Mouse (Mus musculus) thymus, postnatal 4 days (tissue): ENCODE results near the gene Pcsk6.
A peak's percentile ranks its signal among the peaks of the same experiment; 100 is the strongest.
"Not testable (repeated sequence)": the region's sequence is repeated elsewhere in the genome, so short reads cannot be mapped to it uniquely, and the experiment has no call there.

ENCODE experiments used
- DNase-seq: peaks from one replicate; pipeline ENCODE4 v3.0.0; 2021

Pcsk6 gene

DNA sequence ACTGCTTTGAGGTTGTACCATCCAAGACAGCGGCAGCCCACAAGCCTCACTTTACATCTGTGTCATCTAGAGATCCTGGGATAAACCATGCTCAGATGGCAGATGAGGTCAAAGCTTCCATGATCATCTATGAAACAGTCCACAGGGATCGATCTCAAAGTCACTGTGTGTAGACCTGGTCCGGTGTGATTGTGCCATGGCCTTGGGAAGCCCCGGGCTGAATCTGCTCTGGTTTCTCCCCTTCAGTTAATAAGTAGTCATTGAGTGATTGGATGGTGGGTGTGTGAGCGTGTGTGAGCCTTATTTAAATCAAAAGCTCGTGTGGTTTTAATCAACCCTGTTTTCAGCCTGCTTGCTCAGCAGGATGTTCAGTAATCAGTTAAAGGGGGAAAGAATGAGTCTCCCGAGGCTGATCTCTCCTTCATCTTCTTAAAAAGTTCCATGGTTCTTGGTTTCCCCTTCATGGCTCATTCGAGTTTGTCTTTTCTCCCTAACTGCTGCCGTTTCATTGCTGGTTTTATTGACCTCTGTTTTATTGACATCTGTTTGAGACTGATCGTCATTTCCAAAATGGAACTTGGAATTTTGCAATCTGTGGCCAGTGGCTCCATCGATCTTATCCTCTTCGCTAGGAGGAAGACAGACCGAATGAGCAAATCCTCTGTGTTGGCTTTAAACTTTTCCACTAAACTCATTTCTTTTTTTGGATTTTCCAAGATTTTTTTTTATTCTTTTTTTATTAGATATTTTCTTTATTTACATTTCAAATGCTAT is 142.5 kb downstream of the Pcsk6 start:
- no peak for DNase-seq

DNA sequence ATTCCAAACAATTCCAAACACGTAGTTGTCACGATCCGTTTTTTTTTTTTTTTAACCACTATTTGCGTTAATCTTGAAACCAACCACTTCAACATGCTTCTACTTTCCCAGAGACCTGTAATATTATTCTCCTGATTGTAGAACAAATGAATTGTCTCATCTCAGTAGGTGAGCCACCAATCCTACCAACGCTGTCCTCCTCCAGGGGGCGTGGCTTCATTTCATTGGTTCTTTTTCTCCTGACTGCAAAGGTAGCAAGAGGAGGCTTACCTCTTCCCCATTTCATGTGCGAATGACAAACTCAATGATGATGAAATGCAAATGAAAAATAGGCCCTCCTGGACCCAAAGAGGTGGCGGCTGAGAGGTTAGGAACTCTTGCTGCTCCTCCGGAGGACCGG is 143.5 kb downstream of the Pcsk6 start:
- DNase-seq: no peak

DNA sequence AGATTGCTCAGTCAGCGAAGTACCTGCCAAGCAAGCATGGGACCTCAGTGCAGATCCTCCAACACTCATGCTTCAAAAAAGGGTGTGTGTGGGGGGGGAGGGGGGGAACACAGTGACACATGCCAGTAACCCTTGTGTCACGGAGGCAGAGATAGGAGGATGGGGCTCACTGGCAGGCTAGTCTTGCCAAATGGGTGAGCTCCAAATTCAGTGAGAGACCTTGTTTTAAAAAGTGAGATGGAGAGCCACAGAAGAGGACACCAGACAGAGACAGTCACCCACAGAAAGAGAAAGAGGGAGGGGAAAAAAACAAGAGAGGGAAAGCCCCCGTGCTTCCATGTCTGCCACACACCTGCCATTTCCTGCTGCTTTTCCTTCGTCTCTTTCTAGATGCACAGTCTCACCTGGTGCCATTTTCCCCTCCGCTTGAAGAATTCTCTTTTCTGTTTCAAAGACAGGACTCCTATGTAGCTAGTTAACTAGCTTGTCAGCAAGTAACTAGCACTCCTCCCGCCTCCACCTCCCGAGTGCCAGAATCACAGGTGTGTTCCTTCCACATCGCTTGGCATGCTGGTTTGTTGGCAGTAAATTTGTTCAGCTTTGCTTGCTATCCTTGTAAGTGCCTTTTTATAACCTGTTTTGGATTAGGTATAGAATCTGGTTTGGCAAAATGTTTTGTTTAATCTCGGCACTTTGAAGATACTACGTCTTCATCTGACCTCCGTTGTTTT is 146.8 kb downstream of the Pcsk6 start:
- no peak for DNase-seq

DNA sequence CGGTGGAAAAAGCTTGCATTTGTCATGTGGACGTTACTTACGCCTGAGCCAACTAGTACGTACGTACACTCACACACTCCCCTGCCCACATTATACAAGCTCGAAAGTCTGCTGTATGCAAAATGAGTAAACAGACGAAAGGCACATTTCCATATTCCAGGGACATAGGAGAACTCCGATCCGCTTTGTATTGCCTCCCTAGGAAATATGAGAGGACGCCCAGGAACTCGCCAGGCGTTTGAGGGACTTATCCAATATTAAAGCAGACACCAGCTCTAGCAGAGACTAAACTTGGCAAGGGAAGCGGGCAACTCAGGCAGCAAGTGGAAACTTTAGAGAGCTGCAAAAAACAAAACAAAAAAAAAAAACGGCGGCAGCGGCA is 147.3 kb downstream of the Pcsk6 start:
- DNase-seq: no peak

DNA sequence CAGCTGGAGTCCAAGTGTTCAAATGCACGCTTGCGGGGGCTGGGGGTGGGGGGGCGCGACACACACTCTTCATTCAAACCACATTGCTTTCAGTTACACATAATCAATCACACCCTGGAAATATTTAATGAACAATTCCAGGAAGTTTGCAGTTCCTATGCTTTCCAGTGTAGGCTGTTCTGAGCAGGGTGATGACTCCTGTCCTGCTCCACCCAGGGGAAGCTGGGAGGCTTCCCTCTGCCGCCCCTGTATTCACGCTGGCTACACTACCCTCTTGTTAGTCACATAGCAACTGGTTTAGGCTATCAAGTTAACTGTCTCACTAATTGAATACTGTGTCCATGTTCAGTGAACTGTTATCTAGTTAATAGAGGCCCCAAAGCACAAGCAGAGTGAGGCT is 149.0 kb downstream of the Pcsk6 start:
- DNase-seq: no peak

DNA sequence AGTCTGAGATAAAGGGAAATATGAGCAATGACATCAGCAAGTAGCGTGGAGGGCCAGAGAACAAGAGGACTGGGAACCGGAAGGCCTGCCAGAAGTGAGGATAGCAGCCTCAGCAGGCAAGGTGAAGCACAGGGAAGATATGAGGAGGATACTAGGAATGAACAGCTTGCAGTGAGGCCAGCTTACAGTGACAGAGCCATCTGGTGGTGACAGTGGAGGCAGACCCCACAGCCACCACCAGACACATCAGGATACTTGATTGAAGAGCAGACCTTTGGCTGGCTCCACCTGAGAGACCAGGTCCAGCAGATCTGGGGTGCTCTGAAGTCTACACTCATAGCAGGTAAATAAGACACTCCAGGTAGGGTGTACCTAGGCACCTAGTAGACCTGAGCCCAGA is 166.2 kb downstream of the Pcsk6 start:
- no peak for DNase-seq

DNA sequence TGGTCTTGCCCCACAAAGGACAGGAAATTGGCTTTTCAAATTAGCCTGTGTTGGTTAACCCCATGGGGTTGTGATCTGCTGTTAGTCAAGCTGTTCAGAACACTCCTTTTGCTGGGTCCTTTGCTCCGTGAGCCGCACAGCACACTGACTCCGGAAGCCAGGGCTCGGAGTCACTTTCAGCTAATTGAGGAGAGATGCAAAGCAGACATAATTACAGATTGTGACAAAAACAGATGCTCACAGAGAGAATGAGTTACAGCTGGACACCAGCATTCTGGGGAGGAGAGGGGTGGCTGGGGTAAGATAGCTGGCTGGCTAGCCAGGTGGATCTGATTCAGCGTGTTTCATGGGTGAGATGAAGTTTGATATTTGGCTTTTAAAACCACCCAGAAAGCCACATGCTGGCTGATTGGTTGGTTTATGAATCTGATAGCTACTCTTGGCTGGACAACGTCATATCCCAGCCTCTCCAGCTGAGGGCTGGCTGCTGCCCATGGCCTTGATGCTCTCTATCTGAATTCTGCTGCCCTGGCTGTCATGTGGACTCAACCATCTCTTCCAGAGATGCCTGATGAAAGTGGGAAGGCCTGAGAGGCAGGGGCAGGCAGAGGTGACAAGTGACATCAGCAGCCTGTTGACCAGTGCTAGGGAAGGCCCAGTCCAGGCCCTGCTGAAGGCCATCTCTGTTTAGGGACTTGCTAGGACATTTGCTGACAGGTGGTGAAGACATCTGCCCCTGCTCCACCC is 167.4 kb downstream of the Pcsk6 start:
- no peak for DNase-seq

DNA sequence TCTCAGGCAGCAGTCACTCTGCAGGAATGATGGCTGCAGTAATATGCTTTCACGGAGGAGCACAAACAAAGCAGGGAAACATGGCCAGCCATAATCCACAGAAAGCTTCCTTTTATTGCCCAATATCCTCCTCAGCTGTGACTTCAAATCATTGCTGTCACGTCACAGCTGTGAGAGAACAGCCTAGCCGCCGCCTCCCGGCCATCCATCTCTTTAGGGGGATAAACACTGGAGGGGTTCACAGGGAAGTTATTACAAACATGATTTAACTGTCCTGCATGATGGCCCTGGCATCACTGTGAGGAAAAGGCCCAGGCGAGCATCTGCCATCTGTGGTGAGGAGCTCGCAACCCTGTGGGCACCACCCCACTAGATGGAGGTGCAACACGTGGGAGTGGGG is 175.3 kb downstream of the Pcsk6 start:
- no peak for DNase-seq

DNA sequence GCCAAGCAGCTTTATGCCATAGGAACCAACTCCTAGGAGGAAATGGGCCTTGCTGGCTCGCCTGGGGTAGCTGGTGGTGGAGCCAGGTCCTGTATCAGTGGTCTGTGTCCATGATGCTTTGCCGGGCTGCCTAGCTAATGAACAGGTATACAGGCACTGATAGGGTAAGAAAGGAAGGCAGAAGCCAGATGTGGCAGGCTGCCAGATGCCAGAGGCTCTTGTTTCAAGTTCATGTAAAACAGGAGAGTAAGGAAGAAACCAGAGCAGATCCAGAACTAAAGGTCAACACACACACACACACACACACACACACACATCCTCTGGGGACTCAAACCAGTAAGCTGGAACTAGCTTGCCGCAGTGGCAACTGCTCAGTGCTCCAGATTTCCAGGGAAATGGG is 176.7 kb downstream of the Pcsk6 start:
- DNase-seq: no peak

DNA sequence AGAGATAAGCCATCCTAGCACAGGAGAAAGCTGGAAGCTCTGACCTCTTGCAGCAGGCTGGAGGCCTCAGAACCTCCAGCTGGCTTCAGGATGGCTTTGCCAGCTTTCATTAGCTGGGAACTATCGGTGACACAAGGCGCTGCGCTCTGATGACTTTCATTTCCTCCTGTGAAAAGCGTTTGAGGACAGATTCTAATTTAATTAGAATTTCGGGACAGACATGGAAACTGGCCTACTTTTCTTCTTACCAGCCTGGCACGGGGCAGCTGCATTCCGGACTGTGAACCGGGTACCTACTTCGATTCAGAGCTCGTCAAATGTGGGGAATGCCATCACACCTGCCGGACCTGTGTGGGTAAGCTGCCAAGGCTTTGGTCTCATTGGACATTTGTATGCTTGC is 177.2 kb downstream of the Pcsk6 start:
- no peak for DNase-seq

DNA sequence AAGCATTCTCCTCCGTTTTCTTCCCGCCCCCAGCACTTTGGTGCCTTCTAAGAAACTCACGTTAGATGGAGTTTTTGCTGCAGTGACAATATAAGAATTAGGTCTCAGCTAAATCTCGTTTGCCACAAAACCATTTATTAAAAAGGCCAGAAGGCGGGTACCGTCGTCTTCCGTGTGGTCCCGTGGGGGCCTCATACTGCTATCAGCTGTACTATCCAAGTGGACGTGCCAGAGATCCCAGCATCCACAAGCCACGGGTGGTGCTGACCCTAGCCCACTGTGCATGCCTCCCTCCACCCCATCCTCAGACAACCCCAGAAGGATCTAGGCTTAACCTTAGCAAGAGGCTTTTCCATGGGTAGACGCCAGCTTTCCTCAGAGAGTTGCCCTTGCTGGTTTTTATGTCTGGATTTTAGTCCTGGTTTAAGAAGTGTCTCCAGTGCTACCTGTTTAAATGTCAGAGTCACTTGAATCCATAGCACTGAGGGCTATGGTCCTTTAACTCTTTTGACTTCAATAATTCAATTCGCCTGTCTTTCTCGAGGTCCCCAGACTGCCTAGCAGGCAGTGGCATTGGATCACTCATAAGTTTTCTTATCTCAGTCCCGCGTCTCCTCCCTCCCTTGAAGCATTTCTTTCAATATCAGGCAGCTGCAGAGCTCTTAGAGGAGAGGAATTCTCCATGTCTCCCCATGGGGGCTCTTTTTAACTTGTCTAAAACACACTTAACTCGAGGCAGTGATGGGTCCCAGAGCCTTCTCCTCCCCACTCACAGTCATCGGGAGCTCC is 178.7 kb downstream of the Pcsk6 start:
- no peak for DNase-seq

DNA sequence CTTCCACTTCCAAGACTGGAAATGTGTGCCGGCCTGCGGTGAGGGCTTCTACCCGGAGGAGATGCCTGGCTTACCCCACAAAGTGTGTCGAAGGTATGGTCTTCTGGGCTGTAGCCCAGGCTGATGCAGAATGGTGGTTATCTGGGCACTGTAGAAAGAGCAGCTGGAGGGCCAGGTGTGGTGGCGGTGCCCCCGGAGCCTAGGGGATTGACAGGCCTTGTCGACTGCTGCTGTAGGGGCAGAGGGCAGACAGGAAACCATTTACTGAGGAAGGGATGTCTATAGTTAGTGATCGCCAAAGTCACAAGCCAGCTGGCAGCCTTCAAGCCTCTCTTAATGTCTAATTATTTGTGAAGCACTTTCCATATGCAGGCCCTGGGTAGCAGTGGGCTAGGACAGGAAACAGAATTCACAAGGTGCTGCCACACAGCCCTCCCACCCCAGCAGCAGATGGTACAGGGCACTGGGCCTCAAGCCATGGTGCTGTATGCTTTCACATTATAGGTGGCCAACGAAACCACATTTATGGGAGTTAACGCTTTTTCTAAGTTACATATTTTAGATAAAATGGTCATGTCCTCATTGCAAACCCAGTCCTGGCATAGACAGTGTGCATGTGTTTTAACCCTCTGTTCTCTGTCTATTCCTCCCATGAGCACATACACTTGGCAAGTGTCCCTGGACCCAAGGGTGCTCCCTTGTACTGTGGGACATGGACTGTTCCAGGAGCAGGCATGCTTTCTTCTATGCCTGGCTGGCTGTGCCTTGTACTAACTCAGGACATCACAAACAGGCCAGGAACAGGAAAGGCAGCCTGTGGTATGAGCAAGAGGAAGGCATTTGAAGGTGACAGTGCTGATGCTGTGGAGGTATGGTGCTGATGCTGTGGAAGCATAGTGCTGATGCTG is 182.3 kb downstream of the Pcsk6 start, which contains the start of gene Gm45213:
TSS of gene Gm45213 (plus strand) at position 51 of the 908 bp plus-strand sequence.
- DNase-seq: peak; percentile 35

DNA sequence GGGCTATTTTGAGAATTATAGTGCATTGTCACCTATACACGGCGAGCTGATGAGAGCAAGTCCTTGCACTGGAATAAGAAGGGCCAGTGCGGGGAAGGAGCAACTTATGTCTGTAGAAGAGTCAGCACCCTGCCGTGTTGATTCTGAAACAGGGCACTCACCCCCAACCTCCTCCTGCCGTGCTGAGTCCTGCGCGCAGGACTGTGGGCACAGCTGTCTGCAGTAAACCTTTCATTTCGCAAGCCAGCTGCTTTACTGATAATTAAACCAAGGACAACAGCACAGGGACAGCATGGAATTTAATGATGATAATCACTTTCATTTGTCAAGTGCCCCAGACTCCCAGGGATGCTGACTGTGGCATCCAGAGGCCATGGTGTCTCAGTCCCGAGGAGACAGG is 183.1 kb downstream of the Pcsk6 start:
- DNase-seq: no peak

DNA sequence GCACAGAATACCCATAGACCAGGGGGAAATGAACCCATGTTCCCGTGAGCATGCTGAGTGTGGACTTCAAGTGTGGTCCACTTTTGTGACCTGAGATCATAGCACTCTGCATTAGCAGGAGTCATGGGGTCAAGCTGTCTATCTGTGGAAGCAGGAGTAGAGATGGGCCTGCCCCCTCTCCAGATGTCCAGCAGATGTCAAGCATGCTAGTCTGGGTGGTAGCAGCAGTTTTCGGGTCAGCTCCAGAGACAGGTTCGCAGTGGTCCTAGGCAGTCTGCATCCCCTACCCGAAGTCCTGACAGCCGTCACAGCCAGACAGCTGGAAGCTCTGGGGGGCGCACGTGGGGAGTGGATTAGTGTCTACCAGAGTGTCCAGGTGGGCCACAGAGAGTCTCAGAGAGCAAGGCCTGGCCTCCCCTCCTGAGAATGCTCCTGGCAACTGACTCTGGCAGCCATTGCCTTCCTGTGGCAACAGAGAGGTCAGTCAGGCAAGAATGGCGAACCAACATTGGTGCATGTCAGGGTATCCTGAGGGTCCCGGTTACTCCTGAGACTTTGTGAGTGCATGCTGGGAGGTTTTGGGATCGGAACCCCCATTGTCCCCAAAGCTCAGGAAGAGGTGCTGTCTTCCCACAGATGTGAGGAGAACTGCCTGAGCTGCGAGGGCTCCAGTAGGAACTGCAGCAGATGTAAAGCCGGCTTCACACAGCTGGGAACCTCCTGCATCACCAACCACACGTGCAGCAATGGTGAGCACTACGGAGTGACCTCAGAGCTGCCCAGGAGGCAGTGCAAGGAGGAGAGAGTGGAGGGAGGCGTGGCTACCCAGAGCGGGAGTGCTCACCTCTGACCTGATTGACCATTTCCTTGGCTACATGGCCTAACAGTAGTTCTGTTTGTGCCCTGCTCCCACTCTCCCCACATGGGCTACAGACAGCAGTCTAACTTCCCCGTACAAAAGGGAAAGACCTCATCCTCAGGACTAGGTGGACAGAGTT is 185.7 kb downstream of the Pcsk6 start:
- DNase-seq: no peak

DNA sequence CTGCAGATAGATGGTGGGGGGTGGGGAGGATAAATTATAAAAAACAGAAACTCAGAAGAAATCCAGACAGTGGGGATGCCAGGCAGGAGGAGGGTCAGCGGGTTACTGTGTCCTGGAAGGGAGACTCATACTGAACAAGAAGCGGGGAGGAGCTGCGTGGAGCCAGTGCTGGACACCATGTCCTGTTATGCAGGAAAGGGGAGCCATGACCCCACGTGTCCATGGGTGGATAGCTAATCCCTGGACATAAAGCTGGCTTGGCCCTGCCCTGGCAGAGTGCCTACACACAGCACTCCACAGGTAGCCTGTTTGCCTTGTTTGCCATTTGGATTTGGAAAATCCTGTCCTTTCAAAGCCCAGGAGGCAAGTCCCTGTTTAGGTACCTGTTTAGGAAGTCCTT is 186.4 kb downstream of the Pcsk6 start:
- DNase-seq: no peak

DNA sequence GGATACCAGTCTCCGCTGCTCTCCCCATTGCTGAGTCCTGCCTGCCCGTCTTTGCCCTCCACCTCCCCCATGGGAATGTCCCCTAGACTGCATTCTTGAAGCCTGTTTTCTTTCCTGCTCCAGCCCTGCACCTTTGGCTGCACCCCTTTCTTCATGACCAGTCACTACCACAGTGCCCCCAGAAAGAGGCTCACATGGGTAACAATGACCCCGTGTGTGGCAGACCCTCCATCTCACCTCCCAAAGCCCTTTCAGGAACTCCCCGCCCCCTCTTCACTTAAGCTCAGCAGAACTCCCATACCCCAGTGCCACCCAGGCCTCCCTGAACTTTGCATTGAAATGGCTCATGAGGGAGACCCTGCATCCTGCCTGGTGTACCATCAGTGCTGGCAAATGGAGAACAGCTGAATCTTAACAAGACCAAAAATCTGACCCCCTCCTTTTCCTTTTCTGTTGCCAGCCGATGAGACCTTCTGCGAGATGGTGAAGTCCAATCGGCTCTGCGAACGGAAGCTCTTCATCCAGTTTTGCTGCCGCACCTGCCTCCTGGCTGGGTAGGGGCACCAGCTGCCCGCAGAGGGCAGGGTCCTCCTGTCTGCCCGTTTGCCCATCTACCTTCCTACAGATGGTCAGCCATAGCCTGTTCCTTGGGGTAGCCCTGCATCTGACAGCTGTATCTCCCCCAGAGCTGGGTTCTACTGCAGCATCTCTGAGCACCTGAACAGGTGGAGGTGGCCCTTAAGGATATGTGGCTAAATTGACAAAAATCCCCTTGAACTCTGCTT is 187.1 kb downstream of the Pcsk6 start:
- no peak for DNase-seq

DNA sequence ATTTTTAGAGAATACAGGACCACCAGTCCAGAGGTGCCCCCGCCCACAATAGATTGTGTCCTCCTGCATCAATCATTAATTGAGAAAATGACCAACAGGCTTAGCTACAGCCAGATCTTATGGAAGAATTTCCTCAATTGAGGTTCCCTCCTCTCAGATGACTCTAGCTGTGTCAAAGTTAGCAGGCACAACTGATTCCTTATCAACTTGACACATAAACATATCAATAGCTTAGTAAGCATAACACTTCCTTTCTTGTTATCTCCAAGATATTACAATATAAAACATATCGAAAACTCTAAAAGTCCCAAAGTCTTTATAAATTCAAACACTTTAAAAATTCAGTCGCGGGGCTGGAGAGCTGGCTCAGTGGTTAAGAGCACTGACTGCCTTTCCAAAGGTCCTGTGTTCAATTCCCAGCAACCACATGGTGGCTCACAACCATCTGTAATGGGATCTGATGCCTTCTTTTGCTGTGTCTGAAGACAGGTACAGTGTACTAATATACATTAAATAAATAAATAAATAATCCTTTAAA is 192.5 kb downstream of the Pcsk6 start:
- DNase-seq: no peak

DNA sequence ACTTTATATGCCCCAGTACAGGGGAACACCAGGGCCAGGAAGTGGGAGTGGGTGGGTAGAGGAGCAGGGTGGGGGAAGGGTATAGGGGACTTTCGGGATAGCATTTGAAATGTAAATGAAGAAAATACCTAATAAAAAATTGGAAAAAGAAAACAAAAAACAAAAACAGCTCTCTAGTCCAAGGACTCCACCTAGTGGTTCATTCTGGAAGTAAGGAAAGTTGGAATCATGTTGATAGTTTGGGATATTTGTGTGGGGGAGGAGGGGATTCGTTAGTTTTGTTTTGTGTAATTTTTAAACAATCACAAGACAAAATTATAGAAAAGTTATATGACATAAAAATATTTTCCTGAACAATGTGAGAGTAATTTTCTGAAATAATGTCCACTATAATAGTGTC is 193.8 kb downstream of the Pcsk6 start:
- DNase-seq: not testable (repeated sequence)

DNA sequence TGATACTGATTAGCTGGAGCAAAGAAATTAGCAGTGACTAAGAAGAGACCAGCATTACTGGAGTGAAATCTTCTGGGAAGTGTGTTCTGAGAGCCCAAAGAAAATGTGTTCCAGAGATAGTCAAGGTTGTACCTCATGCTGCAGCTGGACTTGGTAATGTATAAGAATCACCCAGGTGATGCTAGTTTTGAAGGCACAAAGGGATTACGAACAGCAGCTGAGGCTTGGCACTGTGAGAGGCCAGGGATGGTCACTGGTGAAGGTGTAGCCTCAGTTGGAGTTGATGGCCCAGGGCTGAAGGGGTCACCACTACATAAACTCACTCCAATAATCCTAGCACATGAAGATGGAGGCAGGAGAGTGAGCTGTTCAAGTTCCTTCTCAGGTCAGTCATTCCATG is 197.2 kb downstream of the Pcsk6 start, which contains the start of gene Snrpa1:
TSS of gene Snrpa1 (plus strand) at position 301 of the 400 bp plus-strand sequence.
- DNase-seq: no peak
